Mouse (Mus musculus): Measurements from ENCODE around the gene Car3. TPM values are rescaled to one million over a fixed set of nuclear protein-coding genes. Genes with fewer than 3 reads are reported as not detected.
A peak's percentile ranks its signal among the peaks of the same experiment; 100 is the strongest.

Car3 gene
- total and polyA plus RNA-seq, 3 experiments, result 1.7 to 4.9 TPM; not detected in 1

DNA sequence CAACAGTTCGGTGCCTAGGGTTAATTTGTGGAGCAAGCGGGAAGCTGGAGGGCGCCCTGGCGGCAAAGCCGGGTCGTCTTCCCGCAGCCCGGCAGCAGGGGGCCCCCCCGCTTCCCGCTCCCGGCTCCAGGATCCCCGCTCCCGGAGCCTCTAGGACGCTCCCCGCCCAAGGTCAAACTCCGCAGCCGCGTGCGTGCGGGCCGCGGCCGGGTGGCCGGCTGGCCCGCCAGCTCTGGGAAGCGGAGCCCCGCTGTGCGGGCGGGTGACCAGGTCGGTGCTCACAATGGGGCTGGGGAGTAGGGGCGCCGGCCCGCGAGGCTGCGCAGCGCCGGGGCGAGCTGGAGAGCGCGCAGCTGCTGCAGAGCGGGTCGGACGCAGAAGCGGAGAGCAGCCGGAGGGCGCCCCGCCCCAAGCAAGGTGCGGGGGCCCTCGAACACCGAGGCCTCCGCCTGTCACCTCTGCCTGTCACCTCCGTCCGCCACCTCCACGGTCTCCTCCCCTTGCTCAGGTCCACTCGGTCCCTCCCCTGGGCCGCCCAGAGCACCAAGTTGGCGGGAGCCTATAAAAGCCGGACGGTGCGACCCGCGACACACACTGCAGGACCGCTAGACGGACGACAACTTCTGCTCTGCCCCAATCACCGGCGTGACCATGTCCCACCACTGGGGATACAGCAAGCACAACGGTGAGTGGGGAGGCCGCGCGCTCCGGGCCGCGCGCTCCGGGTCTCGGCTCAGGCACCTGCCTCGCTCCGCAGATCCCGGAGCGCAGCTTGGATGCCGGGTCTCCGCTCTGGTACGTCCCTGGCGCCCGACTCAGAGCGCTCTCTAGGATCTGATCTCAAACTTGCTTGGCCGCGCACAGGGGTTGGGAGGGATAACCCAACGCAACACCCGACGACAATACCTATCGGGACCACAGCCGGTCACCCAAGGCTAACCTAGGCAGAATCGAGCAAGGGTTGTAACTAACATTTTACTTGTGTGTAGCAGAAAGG, 23.1 kb downstream of the Car3 start, which contains the start of gene Car2:
Gene Car2, plus strand, starts transcription at position 172 of the 997 bp plus-strand sequence.
- Histone ChIP-seq H3K27ac (ENCODE audit: control insufficient read depth, low read depth, low read length) (peak within 1 kb of the TSS; percentile 85), H3K79me2 (ENCODE audit: control insufficient read depth, insufficient read depth, low read length, poor library complexity) (peaks cover 48% of the 10 kb centered on the region), H3K9ac (ENCODE audit: control insufficient read depth, low read depth, low read length, poor library complexity, severe bottlenecking) (peak within 1 kb of the TSS; percentile 96), H3K9me3 (replicated peaks; ENCODE audit: insufficient read depth, low read length) (no peaks in the 10 kb centered on the region), H3K27me3 (ENCODE audit: control insufficient read depth in 1 of 2, insufficient read depth in 2 of 2, low read length in 2 of 2) (no peaks in the 10 kb centered on the region), H3K4me3 (ENCODE audit: control insufficient read depth in 1 of 2, insufficient read depth in 1 of 2, low read depth in 2 of 2, low read length in 2 of 2) (peak within 1 kb of the TSS; percentile 66 to 90), H3K36me3 (ENCODE audit: control insufficient read depth in 1 of 2, insufficient read depth in 2 of 2, low read length in 2 of 2) (peaks cover 3 to 58% of the 10 kb centered on the region in 2 experiments; a peak in 3 of 4 replicates), H3K4me1 (ENCODE audit: control insufficient read depth in 1 of 2, insufficient read depth in 2 of 2, low read length in 2 of 2) (peaks cover 25 to 43% of the 10 kb centered on the region in 2 experiments)
- no peak; the same call in 1 of the 2 replicates for TF ChIP-seq MXI1 (IDR thresholded peaks at IDR 0.05; ENCODE audit: low read depth, low read length)
- TF ChIP-seq NRF1 (IDR thresholded peaks at IDR 0.05; ENCODE audit: insufficient read depth, low read depth, low read length, poor library complexity, severe bottlenecking), result peak; percentile 31; the same call in 1 of the 2 replicates
- peak; percentile 31; the same call in 1 of the 2 replicates for TF ChIP-seq RCOR1 (IDR thresholded peaks at IDR 0.05; ENCODE audit: low read depth, low read length)
- peak; percentile 5 to 53 (median 50); a peak in 4 of 6 replicates for TF ChIP-seq CTCF (IDR thresholded peaks at IDR 0.05 in 2 of 3, conservative IDR thresholded peaks at IDR 0.05 in 1 of 3; ENCODE audit: control insufficient read depth in 1 of 3, insufficient read depth in 1 of 3, low read depth in 2 of 3, low read length in 3 of 3, poor library complexity in 1 of 3, severe bottlenecking in 1 of 3)
- TF ChIP-seq POLR2A (IDR thresholded peaks at IDR 0.05; ENCODE audit: control insufficient read depth in 1 of 2, insufficient read depth in 1 of 2, low read depth in 1 of 2, low read length in 2 of 2, poor library complexity in 1 of 2), result peak; percentile 42 to 82; a peak in 3 of 4 replicates
- TF ChIP-seq UBTF (IDR thresholded peaks at IDR 0.05; ENCODE audit: borderline replicate concordance, insufficient read depth, low read depth, low read length), result peak; percentile 93; the same call in 1 of the 2 replicates
- TF ChIP-seq CHD2 (IDR thresholded peaks at IDR 0.05; ENCODE audit: low read length), result no peak
- TF ChIP-seq RAD21 (IDR thresholded peaks at IDR 0.05; ENCODE audit: low read depth, low read length), result no peak; the same call in 1 of the 2 replicates
- 0 out of 2 replicates have a peak, but pooled peaks have one; percentile 70 for TF ChIP-seq MAZ (IDR thresholded peaks at IDR 0.05; ENCODE audit: low read depth, low read length)
- no peak for TF ChIP-seq ZNF384 (IDR thresholded peaks at IDR 0.05; ENCODE audit: low read depth, low read length)
- peak; percentile 74; the same call in 1 of the 2 replicates for TF ChIP-seq POLR2AphosphoS5 (IDR thresholded peaks at IDR 0.05; ENCODE audit: borderline replicate concordance, low read depth, low read length)
- peak; percentile 61; the same call in 1 of the 2 replicates for TF ChIP-seq ZMIZ1 (IDR thresholded peaks at IDR 0.05; ENCODE audit: low read depth, low read length)
- 0 out of 2 replicates have a peak, but pooled peaks have one; percentile 5 for TF ChIP-seq CHD1 (IDR thresholded peaks at IDR 0.05; ENCODE audit: low read depth, low read length)
- TF ChIP-seq EP300 (IDR thresholded peaks at IDR 0.05; ENCODE audit: low read depth in 1 of 2, low read length in 2 of 2), result 0 out of 4 replicates have a peak, but pooled peaks of 1 of the 2 experiments have one; percentile 15
- TF ChIP-seq JUND (IDR thresholded peaks at IDR 0.05; ENCODE audit: low read depth, low read length), result no peak
- TF ChIP-seq ZKSCAN1 (IDR thresholded peaks at IDR 0.05; ENCODE audit: low read depth, low read length), result no peak
- no peak for TF ChIP-seq MYB (IDR thresholded peaks at IDR 0.05; ENCODE audit: low read depth, low read length)
- TF ChIP-seq MAX (IDR thresholded peaks at IDR 0.05; ENCODE audit: low read length), result no peak
- TF ChIP-seq NELFE (IDR thresholded peaks at IDR 0.05; ENCODE audit: low read depth, low read length), result peak; percentile 58
- peak; percentile 71; the same call in 1 of the 2 replicates for TF ChIP-seq TBP (IDR thresholded peaks at IDR 0.05; ENCODE audit: low read depth, low read length)
- TF ChIP-seq E2F4 (IDR thresholded peaks at IDR 0.05; ENCODE audit: borderline replicate concordance, low read depth, low read length), result 0 out of 2 replicates have a peak, but pooled peaks have one; percentile 29
- peak; percentile 80 for DNase-seq (ENCODE audit: low read depth, low spot score)

All from MEL (cell line).